Mouse (Mus musculus) NIH3T3 (cell line): ENCODE data around the gene Sez6.

Experiments
- DNase-seq: peaks from one replicate; pipeline ENCODE4 v3.0.0-alpha.2; 2012; ENCODE audit warnings: low read depth

Gene Sez6

DNA sequence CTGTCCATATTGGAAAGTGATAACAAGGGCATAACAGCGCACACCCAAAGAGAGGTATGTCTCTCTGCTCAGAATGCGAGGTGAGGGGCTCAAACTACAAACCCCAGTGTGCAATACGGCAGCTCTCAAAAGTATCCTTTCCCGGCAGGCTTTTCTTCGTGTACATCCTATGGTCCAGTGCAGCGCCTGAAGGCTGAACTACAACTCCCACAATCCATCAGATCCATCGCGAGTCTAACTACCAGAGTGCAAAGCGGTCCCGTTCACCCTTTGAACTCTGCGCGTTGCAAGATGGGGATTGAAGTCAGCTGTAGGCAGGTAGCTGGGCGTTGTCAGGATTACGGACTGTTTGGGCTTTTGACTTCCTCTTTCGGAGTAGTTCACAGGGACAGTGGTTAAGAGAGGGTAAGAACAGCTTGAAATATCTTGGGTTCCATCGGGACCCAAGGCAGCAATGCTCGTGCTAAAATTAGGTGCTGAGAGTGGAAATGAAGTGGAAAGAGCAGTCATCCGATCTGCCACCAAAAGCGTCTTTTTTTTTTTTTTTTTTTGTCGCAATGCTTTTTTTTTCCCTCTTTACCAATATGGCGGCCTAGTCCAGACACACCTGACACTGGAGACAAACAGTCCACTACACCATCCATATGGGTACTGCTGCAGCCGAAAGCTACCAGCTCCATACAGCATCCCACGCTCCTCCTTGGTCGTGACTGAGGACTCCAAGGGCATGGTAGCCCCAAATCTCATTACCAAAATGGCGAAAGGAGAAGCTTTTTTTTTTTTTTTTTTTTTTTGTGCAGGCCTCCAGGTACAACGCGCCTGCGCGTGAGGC is 51.2 kb downstream of the Sez6 start:
- peak; percentile 98 for DNase-seq

DNA sequence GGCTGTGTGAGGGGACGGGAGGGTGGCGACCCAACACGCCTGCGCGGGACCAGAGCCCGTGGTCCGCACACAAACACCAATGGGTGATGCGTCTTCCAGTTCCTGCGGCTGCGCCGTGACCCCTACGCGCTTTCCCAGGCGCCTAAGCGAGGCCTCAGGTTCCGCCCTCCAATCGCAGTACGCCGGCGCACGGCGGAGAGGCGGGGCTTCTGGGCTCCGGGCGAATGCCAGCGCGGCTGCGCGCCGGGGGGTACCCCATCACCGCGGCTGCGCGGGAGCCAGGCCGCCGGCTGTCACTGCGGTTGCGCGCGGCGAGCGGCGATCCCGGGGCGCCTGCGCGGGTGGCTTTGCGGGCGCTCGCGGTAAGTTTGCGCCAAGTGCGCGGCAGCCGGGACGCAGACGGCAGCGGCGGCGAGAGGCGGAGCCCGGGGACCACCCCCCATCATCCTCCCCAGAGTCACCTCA is 51.9 kb downstream of the Sez6 start, which contains the start of gene Phf12:
Gene Phf12, plus strand, starts transcription at position 314 of the 465 bp plus-strand sequence.
- peak; percentile 100 for DNase-seq

DNA sequence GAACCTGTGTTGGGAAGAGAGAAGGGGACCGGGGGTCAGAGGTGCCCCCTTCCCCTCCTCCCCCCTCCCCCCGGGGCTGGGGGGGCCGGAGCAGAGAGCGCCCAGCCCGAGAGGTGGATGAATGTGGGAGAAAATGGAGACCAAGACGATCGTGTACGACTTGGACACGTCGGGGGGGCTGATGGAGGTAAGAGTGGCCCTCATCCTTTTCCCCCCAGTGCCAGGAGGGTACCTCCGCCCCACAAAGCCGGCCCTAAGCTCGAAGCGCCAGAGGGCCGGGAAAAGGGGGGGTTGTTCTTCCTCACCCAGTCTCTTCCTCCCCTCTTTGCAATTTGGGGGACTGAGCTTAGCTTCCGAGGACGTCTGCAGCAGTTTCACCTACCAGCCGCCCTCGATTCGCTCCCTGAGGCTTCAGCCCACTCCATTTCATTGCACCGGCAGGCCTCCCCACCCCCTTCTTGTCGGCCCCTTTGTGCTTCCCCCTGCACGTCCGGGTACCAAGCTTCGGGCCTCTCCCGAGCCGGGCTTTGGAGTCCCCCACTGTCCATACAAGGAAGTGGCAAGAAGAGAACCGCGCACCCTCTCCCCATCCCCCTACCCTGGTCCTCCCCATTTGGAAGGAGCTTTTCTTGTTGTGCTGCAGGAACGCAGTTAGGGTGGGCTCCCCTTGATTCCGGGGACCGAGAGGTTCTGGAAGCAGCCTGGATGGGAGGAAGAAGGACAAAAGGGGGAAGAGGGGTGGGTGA is 52.8 kb downstream of the Sez6 start:
- DNase-seq = peak; percentile 73

DNA sequence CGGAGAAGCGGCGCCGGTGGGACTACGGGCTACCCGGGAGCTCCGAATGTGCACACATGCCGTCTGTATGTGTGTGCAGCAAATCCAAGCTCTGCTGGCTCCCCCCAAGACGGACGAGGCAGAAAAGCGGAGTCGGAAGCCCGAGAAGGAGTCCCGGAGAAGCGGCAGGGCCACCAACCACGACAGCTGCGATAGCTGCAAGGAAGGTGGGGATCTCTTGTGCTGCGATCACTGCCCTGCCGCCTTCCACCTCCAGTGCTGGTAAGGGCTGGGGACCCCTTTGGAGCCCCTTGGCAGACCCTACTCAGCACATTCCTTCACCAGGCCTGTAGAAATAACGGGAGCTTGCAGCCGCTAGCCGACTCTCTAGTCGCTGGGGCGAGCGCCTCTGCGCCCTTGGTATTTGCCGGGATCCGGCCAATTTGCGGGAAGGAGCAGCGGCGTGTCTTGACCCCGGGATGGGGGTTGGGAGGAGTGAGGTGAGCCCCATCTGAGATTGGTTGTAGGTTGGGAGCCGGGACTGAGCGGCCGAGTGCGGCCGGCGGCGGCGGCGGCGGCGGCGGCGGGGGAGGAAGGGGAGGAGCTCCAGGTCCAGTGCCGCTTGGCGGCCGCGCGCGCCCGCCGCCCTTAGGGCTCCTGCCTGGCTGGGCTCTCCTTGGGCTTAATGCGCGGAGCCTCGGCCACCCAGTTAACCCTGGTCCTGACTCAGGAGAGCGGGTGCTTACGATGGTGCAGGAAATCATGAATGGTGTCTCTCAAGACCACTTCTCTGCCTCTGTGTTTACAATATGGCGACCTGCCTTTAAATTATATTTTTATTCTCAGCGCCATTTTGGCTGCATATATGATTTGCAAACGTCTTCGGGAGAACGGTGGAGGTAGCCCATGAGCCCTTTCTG is 53.6 kb downstream of the Sez6 start:
- peak; percentile 86 for DNase-seq

DNA sequence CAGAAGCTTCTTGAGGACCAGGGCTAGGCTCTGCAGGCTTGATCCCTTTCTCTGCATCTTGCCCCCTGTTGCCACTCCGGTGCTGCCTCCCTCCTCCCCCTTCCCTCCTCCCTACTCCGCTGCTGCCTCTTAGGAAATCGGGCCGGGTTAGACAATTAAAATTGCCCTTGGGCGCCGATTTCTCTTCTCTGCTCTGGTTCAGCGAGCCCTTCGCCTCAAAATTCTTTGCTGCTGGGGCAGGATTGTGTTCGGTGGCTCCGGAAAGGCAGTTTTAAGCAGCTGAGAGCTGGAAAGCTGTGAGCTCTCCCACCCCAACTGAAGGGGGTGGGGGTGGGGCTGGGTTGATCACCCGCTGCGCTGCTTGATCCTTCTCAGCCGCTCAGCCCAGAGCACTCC is 54.2 kb downstream of the Sez6 start:
- peak; percentile 70 for DNase-seq

DNA sequence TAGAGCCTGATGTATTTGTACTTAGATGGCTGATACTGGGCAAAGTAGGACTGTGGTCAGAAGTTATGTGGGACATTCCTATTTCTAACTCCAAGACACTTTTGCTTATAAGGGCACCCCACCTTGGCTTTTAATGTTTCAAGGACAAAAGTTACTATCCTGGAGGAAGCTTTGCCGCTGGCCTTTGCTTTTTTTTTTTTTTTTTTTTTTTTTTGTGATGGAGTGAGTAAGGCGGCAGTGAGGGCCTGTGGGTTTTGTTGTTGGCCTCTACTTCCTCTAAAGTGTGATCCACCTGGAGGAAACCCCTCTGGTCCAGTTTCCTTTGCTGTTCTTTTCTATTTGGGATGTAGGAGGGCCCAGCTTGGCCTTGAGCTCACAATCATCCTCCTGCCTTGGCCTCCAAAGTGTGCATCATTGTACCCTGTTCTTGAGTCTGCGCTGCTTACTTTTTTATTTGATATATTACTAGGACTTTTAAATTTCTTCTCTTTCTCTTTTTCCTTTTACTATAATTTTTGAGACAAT is 55.0 kb downstream of the Sez6 start:
- no peak for DNase-seq

DNA sequence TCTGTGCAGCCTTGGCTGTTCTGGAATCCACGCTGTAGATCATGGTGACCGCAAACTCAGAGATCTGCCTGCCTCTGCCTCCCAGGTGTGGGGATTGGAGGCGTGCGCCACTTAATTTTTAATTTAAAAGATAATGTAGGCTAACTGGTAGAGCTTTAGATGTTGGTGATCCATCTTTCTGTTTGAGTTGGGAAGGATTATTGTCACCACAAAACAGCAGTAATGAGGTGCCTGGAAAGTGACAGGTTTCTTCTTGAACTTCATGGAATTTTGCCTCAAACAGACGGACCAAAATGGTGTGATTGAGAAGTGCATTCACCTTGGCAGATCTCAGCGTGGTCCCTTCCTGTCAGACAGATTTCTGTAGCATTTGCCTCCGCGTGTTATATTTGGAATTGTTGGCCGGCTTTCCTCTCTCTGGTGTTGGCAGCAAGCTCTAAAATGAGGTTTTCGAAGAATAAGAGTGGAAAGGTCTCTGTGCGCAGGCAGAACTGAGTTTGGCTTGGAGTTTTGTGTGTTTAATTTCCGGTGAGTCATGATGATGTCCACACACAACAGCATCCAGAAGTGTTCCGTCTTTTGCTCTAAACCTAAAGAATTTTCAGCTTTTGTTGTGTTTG is 58.6 kb downstream of the Sez6 start:
- peak; percentile 70 for DNase-seq

DNA sequence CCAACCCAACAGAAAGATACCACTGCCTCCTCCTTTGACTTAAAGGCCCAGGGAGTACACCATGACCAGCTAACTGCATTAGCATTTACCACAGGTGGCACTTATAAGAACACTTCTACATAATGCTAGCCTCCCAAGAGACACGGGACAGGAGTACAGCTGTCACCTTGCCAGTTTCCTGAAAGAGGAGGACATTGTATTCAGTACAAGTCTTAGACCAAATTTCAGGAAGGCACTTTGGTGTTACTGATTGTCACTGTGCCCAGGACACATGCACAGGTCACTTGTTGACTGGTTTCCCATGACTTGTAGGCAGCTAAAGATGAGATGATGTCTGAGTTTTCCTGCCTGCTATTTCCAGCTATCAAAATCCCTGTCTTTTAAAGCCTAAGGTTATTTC is 65.0 kb downstream of the Sez6 start:
- no peak for DNase-seq

DNA sequence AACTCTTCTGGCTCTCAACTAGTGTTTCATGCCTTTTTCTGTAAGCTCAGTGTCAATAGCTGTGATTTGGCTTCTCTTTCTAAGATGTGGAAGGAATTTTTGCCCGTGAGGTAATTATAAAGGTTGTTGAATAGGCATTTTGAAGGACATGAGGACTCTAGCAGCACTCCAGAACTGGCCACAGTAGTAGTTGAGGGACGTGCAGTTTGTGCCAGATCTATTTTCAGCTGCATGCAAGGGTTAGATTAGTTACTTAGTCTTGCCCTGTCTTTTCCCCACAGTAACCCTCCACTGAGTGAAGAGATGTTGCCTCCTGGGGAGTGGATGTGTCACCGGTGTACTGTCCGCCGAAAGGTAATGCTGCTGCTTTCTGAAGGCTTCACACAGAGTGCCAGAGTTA is 75.8 kb downstream of the Sez6 start:
- DNase-seq = no peak

DNA sequence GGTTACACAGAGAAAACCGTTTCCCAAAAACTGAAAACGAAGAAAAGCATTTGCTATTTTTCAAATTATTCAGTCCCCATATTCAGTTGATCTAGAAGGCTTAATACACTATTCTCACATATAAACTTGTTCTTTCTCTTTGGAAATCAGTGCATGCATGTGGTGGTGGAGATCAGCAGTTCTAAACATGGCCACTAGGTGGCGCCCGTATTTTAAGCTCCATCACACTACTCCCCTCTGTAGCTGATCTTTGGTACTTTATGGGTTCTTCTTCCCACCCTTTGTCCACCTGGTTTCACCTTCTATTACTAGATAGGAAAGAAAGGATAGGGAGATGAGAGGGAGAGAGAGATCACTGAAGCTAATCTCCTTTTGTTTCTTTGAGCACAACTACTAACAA is 89.1 kb downstream of the Sez6 start:
- DNase-seq = peak; percentile 91

DNA sequence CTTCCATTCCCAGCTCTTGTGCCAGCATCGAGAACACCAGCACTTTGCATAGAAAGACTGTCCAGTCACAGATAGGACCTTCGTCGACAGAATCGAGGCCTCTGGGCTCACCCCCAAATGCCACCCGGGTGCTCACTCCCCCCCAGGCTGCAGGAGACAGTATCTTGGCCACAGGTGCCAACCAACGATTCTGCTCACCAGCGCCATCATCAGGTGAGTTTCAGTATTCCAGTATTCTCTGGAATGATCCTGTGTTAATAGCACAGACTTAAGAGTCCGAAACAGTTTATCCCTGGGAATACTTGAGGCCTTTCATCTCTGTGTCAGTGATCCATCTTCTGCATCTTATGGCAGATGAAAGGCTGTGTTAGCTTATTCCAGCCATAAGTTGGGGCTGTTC is 93.0 kb downstream of the Sez6 start:
- DNase-seq = peak; percentile 62
